Mouse (Mus musculus): ENCODE data around the gene Gatad2a. TPM values are rescaled to one million over a fixed set of nuclear protein-coding genes. Genes with fewer than 3 reads are reported as not detected.

Gene Gatad2a
- polyA plus RNA-seq, 1 experiment from 2014 or later, result 27.3 TPM

DNA sequence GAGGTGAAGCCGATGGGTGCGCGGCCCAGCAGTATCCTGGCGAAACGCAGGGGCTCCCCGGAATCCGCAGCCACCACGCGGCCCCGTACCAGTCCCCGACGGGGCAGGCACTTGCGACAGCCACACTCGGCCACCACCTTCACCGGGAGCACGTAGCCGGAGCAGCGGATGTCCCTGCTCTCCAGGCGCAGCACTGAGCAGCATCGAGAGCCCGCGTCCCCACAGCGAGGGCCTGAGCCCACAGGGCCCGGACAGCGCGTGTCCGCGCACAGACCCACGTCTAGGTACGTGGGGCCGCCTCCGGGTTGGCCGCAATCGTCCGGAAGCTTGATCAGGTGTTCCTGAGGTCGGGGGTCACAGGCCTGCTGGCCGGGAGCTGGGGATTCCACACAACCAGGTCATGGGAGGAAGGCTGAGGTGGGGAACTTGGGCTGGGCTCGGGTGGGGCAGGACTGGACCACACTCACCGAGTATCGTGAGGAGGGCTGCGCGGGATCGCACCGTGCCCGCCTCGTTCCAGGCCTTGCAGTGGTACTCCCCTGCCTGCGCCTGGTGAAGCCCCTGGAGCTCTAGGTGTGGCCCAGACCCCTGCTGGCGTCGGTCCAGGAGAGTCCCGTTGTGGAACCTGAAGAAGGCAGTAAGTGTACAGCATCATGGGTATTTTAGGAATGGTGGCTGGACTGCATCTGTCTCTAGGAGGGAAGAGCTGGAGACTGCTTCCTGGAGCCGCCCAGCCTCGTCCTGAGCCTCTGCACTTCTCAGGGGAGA lies 113.2 kb downstream of the Gatad2a start:
- Histone ChIP-seq H3K9ac (no peak overlapping the region), H3K4me1 (peaks cover 38% of the 10 kb centered on the region), H3K4me2 (peak overlapping the region; percentile 70), H3K36me3 (no peaks in the 10 kb centered on the region), H3K4me3 (peak overlapping the region; percentile 53), H3K27ac (replicated peaks) (no peak overlapping the region), H3K27me3 (replicated peaks) (peaks cover 100% of the 10 kb centered on the region), H3K9me3 (no peaks in the 10 kb centered on the region)
- no peak for ATAC-seq (ENCODE audit: extremely low read depth, insufficient number of reproducible peaks, low FRiP score, low TSS enrichment)
- WGBS, result 15% methylated on average over 52 of the region's 52 CpGs

DNA sequence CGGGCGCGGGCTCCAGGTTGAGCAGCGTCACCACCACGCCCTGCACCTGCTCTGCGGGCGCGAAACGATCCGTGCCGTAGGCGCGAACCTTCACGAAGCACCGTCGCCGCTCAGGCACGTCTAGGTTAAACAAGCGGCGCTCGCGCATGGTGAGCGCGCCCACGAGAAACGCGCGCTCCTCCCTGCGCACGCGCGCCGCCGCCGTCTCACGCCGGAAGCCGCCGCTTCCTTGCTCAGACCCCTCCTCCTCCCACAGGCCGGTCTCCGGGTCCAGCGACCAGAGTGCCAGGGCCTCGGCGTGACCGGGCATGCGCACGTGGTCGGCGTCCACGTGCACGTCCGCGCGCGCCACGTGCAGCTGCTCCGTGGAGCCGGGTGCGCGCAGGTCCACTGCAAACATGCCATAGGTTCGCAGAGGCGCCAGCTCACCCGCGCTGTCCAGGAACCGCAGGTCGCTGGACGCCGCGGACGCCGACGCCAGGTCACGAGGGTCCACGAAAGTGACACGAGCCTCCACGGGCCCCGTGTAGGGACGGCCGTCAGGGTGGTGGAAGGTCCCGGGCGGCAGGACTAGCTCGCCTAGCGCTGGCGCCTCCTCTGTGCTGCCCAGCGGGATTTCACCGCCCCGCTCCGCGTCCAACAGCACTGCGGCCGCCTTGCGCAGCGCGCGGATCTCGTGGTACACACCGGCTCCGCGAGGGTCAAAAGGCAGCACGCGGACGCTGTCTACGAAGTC lies 114.0 kb downstream of the Gatad2a start:
- Histone ChIP-seq H3K4me3 (peak overlapping the region; percentile 53), H3K9me3 (no peaks in the 10 kb centered on the region), H3K4me2 (peak overlapping the region; percentile 70), H3K9ac (peak overlapping the region; percentile 74), H3K4me1 (peaks cover 30% of the 10 kb centered on the region), H3K27ac (replicated peaks) (no peak overlapping the region), H3K36me3 (no peaks in the 10 kb centered on the region), H3K27me3 (replicated peaks) (peaks cover 99% of the 10 kb centered on the region)
- no peak for ATAC-seq (ENCODE audit: extremely low read depth, insufficient number of reproducible peaks, low FRiP score, low TSS enrichment)
- 8% methylated on average over 102 of the region's 103 CpGs for WGBS

GRCm38 (mm10) chr8:69881261-69881865 lies 114.8 kb downstream of the Gatad2a start:
- peak overlapping the region; percentile 53 for H3K4me3 ChIP-seq
- H3K36me3 ChIP-seq, result no peaks in the 10 kb centered on the region
- no peak overlapping the region for H3K27ac ChIP-seq (replicated peaks)
- H3K9ac ChIP-seq, result peak overlapping the region; percentile 74
- 18% methylated on average over 79 of the region's 79 CpGs for WGBS
- no peak for ATAC-seq (ENCODE audit: extremely low read depth, insufficient number of reproducible peaks, low FRiP score, low TSS enrichment)
- no peaks in the 10 kb centered on the region for H3K9me3 ChIP-seq
- H3K27me3 ChIP-seq (replicated peaks), result peaks cover 99% of the 10 kb centered on the region
- H3K4me1 ChIP-seq, result peaks cover 23% of the 10 kb centered on the region
- H3K4me2 ChIP-seq, result peak overlapping the region; percentile 70

DNA sequence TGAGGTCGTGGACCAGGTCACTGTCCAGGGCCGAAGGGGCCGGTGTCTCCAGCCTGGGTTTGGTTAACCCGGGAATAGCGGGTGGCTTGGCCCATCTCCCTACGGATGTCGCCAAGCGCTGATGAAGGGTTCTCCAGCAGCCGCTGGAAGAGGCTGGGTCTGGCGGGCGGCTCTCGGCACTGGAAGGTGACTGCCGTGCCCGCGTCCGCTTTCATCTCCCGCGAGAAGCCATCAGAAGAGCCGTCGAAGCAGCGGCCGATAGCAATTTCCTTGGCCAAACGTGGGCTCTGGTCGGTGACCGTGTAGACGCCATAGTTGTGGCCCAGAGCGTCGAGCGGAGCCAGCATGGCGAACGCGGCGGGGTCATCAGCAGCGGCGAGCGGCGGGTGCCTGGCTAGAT lies 115.3 kb downstream of the Gatad2a start:
- H3K36me3 ChIP-seq, result no peaks in the 10 kb centered on the region
- WGBS, result 9% methylated on average over 37 of the region's 37 CpGs
- no peak overlapping the region for H3K27ac ChIP-seq (replicated peaks)
- H3K4me3 ChIP-seq, result peak overlapping the region; percentile 53
- H3K4me2 ChIP-seq, result peak overlapping the region; percentile 70
- no peak overlapping the region for H3K9ac ChIP-seq
- peaks cover 99% of the 10 kb centered on the region for H3K27me3 ChIP-seq (replicated peaks)
- H3K4me1 ChIP-seq, result peaks cover 20% of the 10 kb centered on the region
- H3K9me3 ChIP-seq, result no peaks in the 10 kb centered on the region
- ATAC-seq (ENCODE audit: extremely low read depth, insufficient number of reproducible peaks, low FRiP score, low TSS enrichment), result no peak

- Histone ChIP-seq H3K9me3 (no peaks in the 10 kb centered on the region), H3K4me2 (no peak overlapping the region), H3K4me1 (peaks cover 20% of the 10 kb centered on the region), H3K27me3 (replicated peaks) (peaks cover 90% of the 10 kb centered on the region), H3K4me3 (no peak overlapping the region), H3K27ac (replicated peaks) (no peak overlapping the region), H3K36me3 (no peaks in the 10 kb centered on the region), H3K9ac (no peak overlapping the region)
- no peak for ATAC-seq (ENCODE audit: extremely low read depth, insufficient number of reproducible peaks, low FRiP score, low TSS enrichment)
- WGBS, result 62% methylated on average over 8 of the region's 8 CpGs
Measured at GRCm38 (mm10) chr8:69879678-69880077, 116.5 kb downstream of the Gatad2a start.

- H3K36me3 ChIP-seq, result no peaks in the 10 kb centered on the region
- WGBS, result 55% methylated on average over 3 of the region's 3 CpGs
- H3K9ac ChIP-seq, result no peak overlapping the region
- H3K9me3 ChIP-seq, result no peaks in the 10 kb centered on the region
- H3K27me3 ChIP-seq (replicated peaks), result peaks cover 80% of the 10 kb centered on the region
- H3K27ac ChIP-seq (replicated peaks), result no peak overlapping the region
- H3K4me1 ChIP-seq, result peaks cover 24% of the 10 kb centered on the region
- no peak overlapping the region for H3K4me2 ChIP-seq
- no peak overlapping the region for H3K4me3 ChIP-seq
- no peak for ATAC-seq (ENCODE audit: extremely low read depth, insufficient number of reproducible peaks, low FRiP score, low TSS enrichment)
Measured at GRCm38 (mm10) chr8:69877992-69878391, 118.2 kb downstream of the Gatad2a start.

GRCm38 (mm10) chr8:69877396-69877795 lies 118.8 kb downstream of the Gatad2a start:
- no peaks in the 10 kb centered on the region for H3K36me3 ChIP-seq
- H3K27me3 ChIP-seq (replicated peaks), result peaks cover 79% of the 10 kb centered on the region
- H3K9ac ChIP-seq, result no peak overlapping the region
- H3K4me3 ChIP-seq, result no peak overlapping the region
- 79% methylated on average over 4 of the region's 4 CpGs for WGBS
- no peak for ATAC-seq (ENCODE audit: extremely low read depth, insufficient number of reproducible peaks, low FRiP score, low TSS enrichment)
- no peak overlapping the region for H3K27ac ChIP-seq (replicated peaks)
- H3K9me3 ChIP-seq, result no peaks in the 10 kb centered on the region
- peaks cover 18% of the 10 kb centered on the region for H3K4me1 ChIP-seq
- H3K4me2 ChIP-seq, result no peak overlapping the region

GRCm38 (mm10) chr8:69876967-69877366 lies 119.2 kb downstream of the Gatad2a start:
- H3K4me3 ChIP-seq, result no peak overlapping the region
- H3K4me2 ChIP-seq, result no peak overlapping the region
- H3K36me3 ChIP-seq, result no peaks in the 10 kb centered on the region
- no peak for ATAC-seq (ENCODE audit: extremely low read depth, insufficient number of reproducible peaks, low FRiP score, low TSS enrichment)
- WGBS, result 71% methylated on average over 10 of the region's 10 CpGs
- no peaks in the 10 kb centered on the region for H3K9me3 ChIP-seq
- H3K9ac ChIP-seq, result no peak overlapping the region
- H3K27me3 ChIP-seq (replicated peaks), result peaks cover 75% of the 10 kb centered on the region
- no peak overlapping the region for H3K27ac ChIP-seq (replicated peaks)
- peaks cover 14% of the 10 kb centered on the region for H3K4me1 ChIP-seq

GRCm38 (mm10) chr8:69876097-69876496 lies 120.1 kb downstream of the Gatad2a start:
- Histone ChIP-seq H3K4me2 (no peak overlapping the region), H3K27ac (replicated peaks) (no peak overlapping the region), H3K27me3 (replicated peaks) (peaks cover 74% of the 10 kb centered on the region), H3K4me1 (peaks cover 6% of the 10 kb centered on the region; the same call in 1 of the 2 replicates), H3K4me3 (no peak overlapping the region), H3K9me3 (no peaks in the 10 kb centered on the region), H3K36me3 (no peaks in the 10 kb centered on the region), H3K9ac (peak overlapping the region; percentile 11; the same call in 1 of the 2 replicates)
- 40% methylated on average over 10 of the region's 10 CpGs for WGBS
- ATAC-seq (ENCODE audit: extremely low read depth, insufficient number of reproducible peaks, low FRiP score, low TSS enrichment), result no peak

- Histone ChIP-seq H3K9me3 (no peaks in the 10 kb centered on the region), H3K36me3 (no peaks in the 10 kb centered on the region), H3K4me1 (peaks cover 6% of the 10 kb centered on the region; the same call in 1 of the 2 replicates), H3K27ac (replicated peaks) (no peak overlapping the region), H3K4me2 (no peak overlapping the region), H3K27me3 (replicated peaks) (peaks cover 65% of the 10 kb centered on the region), H3K4me3 (no peak overlapping the region), H3K9ac (peak overlapping the region; percentile 5; the same call in 1 of the 2 replicates)
- 76% methylated on average over 13 of the region's 13 CpGs for WGBS
- no peak for ATAC-seq (ENCODE audit: extremely low read depth, insufficient number of reproducible peaks, low FRiP score, low TSS enrichment)
Measured at GRCm38 (mm10) chr8:69874654-69875053, 121.5 kb downstream of the Gatad2a start.

- Histone ChIP-seq H3K4me2 (no peak overlapping the region), H3K9me3 (no peaks in the 10 kb centered on the region), H3K36me3 (no peaks in the 10 kb centered on the region), H3K4me1 (peaks cover 6% of the 10 kb centered on the region; the same call in 1 of the 2 replicates), H3K27ac (replicated peaks) (no peak overlapping the region), H3K27me3 (replicated peaks) (peaks cover 60% of the 10 kb centered on the region), H3K4me3 (no peak overlapping the region), H3K9ac (no peak overlapping the region)
- no peak for ATAC-seq (ENCODE audit: extremely low read depth, insufficient number of reproducible peaks, low FRiP score, low TSS enrichment)
- WGBS, result 10% methylated on average over 9 of the region's 9 CpGs
Measured at GRCm38 (mm10) chr8:69874155-69874554, 122.0 kb downstream of the Gatad2a start.

All from heart, embryonic 13.5 days (tissue).